Mouse (Mus musculus): ENCODE measurements around the gene Ubqln3. TPM values are rescaled to one million over a fixed set of nuclear protein-coding genes. Genes with fewer than 3 reads are reported as not detected.

The Ubqln3 gene
- polyA plus RNA-seq (2017; shearing (Covaris generic)), result not detected

GRCm38 (mm10) chr7:104143179-104143578 is at the start of gene Ubqln3:
TSS of gene Ubqln3 (minus strand) at chr7:104143279.

GRCm38 (mm10) chr7:104183292-104183691 is 40.2 kb upstream of the Ubqln3 start, which contains the start of gene Olfr648:
TSS of gene Olfr648 (minus strand) at chr7:104183392.

GRCm38 (mm10) chr7:104150456-104150855 is 7.4 kb upstream of the Ubqln3 start, which contains the start of gene Ubqlnl:
TSS of gene Ubqlnl (minus strand) at chr7:104150556.

GRCm38 (mm10) chr7:104137305-104137704 is 5.8 kb downstream of the Ubqln3 start, which contains the start of gene Olfr643:
TSS of gene Olfr643 (minus strand) at chr7:104137405.

DNA sequence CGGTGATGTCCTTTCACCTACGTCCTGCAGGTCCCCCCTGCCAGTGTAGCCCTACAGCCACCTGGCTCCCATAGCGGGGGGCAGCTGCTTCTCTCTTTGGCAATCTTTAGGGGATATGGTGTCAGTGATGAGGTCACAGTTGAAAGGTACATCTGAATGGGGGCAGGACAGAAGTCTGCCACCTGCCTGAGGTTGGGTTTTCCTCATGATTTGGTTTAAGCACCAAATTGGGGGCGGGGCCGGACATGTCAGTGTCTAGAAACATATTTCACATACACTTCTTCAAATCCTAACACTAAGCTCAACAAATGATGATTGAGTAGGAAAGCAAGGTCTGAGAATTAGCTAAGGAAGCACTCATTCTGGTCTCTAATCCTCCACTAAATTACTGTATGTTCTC is 13.4 kb downstream of the Ubqln3 start, which contains the start of gene Ubqln5:
TSS of gene Ubqln5 (minus strand) at position 101 of the 400 bp plus-strand sequence.

DNA sequence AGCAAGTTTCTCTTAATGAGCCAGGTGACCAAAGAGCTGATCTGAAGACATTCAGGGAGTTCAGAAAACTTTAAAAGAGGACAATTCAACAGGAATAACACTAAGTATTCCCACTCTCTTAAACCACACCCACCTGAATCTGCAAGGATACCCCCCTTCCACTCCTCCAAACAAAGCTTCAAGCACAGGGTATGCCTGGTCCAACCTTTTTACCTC is 38.4 kb downstream of the Ubqln3 start, which contains the start of gene Olfr646:
TSS of gene Olfr646 (plus strand) at position 117 of the 216 bp plus-strand sequence.

Other genes with a start within 250 kb of the Ubqln3 start
- 0.07 TPM for gene Olfr64, start 248.8 kb downstream of the Ubqln3 start, polyA plus RNA-seq (2017; shearing (Covaris generic))
- gene Olfr65, start 239.8 kb downstream of the Ubqln3 start, polyA plus RNA-seq (2017; shearing (Covaris generic)), result not detected
- gene Olfr631, start 214.5 kb downstream of the Ubqln3 start, polyA plus RNA-seq (2017; shearing (Covaris generic)), result not detected
- not detected for gene Olfr632, start 208.9 kb downstream of the Ubqln3 start, polyA plus RNA-seq (2017; shearing (Covaris generic))
- not detected for gene Olfr633, start 198.8 kb downstream of the Ubqln3 start, polyA plus RNA-seq (2017; shearing (Covaris generic))
- 0.02 TPM for gene Olfr635, start 172.1 kb downstream of the Ubqln3 start, polyA plus RNA-seq (2017; shearing (Covaris generic))
- gene Olfr638, start 144.5 kb downstream of the Ubqln3 start, polyA plus RNA-seq (2017; shearing (Covaris generic)), result not detected
- gene Olfr639, start 126.0 kb downstream of the Ubqln3 start, polyA plus RNA-seq (2017; shearing (Covaris generic)), result 0.02 TPM
- not detected for gene Olfr640, start 117.7 kb downstream of the Ubqln3 start, polyA plus RNA-seq (2017; shearing (Covaris generic))
- not detected for gene Olfr641, start 107.8 kb downstream of the Ubqln3 start, polyA plus RNA-seq (2017; shearing (Covaris generic))
- gene Olfr642, start 90.6 kb downstream of the Ubqln3 start, polyA plus RNA-seq (2017; shearing (Covaris generic)), result not detected
- gene 4930516K23Rik, start 81.8 kb downstream of the Ubqln3 start, polyA plus RNA-seq (2017; shearing (Covaris generic)), result not detected
- not detected for gene Olfr644, start 71.4 kb downstream of the Ubqln3 start, polyA plus RNA-seq (2017; shearing (Covaris generic))
- not detected for gene Olfr645, start 57.8 kb downstream of the Ubqln3 start, polyA plus RNA-seq (2017; shearing (Covaris generic))
- gene Olfr646, start 38.4 kb downstream of the Ubqln3 start, polyA plus RNA-seq (2017; shearing (Covaris generic)), result not detected
- not detected for gene Ubqln5, start 13.5 kb downstream of the Ubqln3 start, polyA plus RNA-seq (2017; shearing (Covaris generic))
- gene Olfr643, start 5.9 kb downstream of the Ubqln3 start, polyA plus RNA-seq (2017; shearing (Covaris generic)), result not detected
- not detected for gene Ubqlnl, start 7.3 kb upstream of the Ubqln3 start, polyA plus RNA-seq (2017; shearing (Covaris generic))
- not detected for gene Olfm5, start 21.6 kb upstream of the Ubqln3 start, polyA plus RNA-seq (2017; shearing (Covaris generic))
- 0.17 TPM for gene Olfr648, start 40.1 kb upstream of the Ubqln3 start, polyA plus RNA-seq (2017; shearing (Covaris generic))
- gene Olfr649, start 52.7 kb upstream of the Ubqln3 start, polyA plus RNA-seq (2017; shearing (Covaris generic)), result not detected
- gene Trim6, start 75.5 kb upstream of the Ubqln3 start, polyA plus RNA-seq (2017; shearing (Covaris generic)), result 1.9 TPM
- gene Trim34a, start 101.2 kb upstream of the Ubqln3 start, polyA plus RNA-seq (2017; shearing (Covaris generic)), result 46.0 TPM
- gene Trim5, start 144.8 kb upstream of the Ubqln3 start, polyA plus RNA-seq (2017; shearing (Covaris generic)), result 37.0 TPM
- gene Trim12a, start 172.2 kb upstream of the Ubqln3 start, polyA plus RNA-seq (2017; shearing (Covaris generic)), result 153 TPM
- 1.8 TPM for gene Trim34b, start 186.2 kb upstream of the Ubqln3 start, polyA plus RNA-seq (2017; shearing (Covaris generic))
- gene Trim12c, start 210.1 kb upstream of the Ubqln3 start, polyA plus RNA-seq (2017; shearing (Covaris generic)), result 26.2 TPM
- gene Trim30b, start 226.6 kb upstream of the Ubqln3 start, polyA plus RNA-seq (2017; shearing (Covaris generic)), result 1.3 TPM